Mouse (Mus musculus): ENCODE results near the gene Stk40.
"Not testable (repeated sequence)": the region's sequence is repeated elsewhere in the genome, so short reads cannot be mapped to it uniquely, and the experiment has no call there.

The Stk40 gene

DNA sequence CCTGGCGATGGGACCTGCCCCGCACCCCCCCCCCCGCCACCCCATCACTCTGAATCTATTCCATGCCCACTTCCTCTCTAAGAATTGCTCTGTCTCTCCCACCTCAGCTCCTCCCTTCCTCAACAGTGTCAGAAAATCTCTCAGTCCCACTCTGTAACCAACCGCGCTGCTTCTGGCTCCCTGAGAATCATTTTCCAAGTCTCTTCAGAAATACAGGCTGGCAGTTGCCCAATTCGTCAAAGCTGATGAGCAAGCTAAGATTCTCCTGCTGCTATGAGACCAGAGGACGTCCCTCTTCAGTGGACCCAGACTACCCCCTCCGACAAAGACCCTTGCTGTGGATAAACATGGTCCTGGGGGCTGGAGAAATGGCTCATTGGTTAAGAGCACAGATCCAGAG, 55.7 kb downstream of the Stk40 start:
- no peak for DNase-seq

DNA sequence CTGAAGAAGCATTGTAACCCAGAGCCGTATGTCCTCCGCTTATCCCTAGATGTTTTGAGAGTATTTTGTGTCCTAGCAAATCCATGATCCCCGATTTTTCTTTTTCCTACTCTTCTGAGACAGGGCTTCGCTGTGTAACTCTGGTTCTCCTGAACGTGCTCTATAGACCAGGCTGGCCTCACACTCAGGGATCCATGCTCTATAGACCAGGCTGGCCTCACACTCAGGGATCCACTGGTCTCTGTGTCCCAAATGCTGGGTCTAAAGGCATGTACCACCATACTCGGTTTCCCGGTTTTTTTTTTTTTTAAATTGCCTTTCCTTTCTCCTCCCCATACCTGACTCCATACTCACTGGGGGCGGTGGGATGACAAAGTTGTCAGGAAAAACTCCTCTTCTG, 57.2 kb downstream of the Stk40 start:
- DNase-seq, result no peak

- DNase-seq, result no peak
Observed at GRCm38 (mm10) chr4:126161456-126161855, 57.7 kb downstream of the Stk40 start.

DNA sequence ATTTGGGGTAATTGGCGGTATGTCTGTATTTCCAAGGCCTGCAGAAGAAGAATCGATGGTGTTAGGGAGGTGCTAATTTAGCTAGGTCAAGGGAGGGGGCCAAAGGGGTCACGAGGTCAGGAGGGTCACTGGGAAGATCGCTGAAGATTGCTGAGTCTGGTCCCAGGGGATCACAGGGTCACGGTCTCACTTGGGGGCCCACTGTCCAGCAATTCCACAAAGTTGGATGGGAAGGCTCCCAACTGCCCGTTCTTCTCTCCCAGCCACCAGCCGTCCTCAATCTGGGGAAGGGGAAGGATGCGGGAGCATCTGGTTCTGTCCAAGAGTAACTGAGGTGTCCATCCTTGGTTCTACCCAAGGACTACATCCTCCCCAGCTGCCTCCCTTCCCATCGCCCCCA, 58.2 kb downstream of the Stk40 start:
- DNase-seq, result no peak

DNA sequence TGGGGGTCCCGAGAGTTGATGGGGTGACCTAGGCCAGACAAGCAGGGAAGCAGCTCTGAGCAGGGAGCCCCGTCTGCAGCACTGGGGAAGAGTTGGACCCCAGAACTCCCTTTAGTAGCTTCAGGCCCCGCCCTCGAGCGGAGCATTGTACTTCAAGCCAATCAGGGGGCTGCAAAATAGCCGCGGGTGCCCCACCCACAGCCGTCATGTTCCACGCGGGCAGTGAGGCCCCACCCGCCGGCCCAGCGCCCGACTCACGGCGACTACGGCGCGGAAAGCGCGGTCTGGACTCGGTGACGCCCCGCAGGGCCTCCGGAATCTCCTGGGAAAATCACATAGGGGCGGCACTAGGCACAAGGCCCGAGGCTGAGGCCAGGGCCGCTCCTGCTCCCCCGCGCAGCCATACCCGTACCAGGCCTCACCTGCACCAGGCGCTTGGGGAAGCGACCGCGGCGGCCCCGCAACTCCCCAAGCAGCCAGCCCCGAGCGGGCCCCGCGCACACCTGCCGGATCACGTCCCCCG, 58.8 kb downstream of the Stk40 start:
- DNase-seq, result peak; percentile 97

- peak; percentile 53 for DNase-seq
Observed at GRCm38 (mm10) chr4:126163067-126163659, 59.4 kb downstream of the Stk40 start, which contains the start of gene Sh3d21. Sh3d21 (minus strand) TSS chr4:126163491.

DNA sequence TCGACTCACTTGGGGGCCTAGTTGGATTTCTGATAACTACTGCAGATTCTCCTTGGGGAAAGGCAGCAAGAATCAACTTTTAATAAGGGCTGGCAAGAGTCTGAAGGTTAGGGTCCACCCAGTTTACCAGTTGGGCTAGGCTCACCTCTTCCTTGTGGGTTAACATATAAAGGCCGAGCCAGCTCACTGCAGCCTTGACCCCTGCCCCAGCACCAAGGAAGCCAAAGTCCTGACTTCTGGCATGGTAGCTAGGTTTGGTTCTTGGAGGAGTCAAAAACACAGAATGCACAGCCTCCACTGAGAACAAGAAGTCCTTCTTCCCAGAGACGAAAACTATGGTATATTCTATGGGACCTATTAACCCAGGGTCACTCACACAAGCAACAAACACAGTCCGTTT, 59.9 kb downstream of the Stk40 start:
- DNase-seq, result no peak

- DNase-seq, result not testable (repeated sequence)
Observed at GRCm38 (mm10) chr4:126165092-126165491, 61.3 kb downstream of the Stk40 start.

DNA sequence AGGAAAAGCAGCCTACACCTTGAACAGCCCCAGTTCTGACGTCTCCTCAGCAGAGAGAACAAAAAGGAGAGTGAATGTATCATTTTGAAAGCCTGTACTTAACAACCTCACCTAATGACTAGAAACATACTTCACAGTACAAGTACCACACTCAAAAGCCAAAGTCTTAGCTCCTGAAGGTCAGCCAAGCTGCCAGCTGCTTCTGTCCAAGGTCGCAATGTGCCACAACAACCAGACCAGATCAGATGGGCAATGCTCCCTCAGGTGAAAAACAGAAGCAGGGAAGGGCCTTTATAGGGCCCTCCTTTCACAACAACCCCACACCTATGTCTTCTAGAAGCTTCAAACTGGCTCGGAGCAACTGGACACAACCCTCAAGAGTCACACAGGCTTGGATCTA, 62.3 kb downstream of the Stk40 start:
- DNase-seq, result peak; percentile 73

DNA sequence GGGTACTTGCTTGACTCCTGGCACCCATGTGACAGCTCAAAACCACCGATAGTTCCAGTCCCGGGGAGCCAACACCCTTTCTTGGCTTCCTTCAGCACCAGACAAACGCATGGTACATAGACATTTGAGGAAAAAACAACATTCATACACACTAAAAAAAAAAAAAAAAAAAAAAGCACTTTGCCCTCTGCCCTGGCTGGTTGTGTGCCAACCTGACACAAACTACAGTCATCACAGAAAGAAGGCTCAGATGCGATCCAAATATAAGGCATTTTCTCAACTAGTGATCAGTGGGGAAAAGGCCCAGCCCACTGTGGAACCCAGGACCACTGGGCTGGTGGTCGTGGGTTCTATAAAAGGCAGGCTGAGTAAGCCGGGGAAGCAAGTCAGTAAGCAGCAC, 65.1 kb downstream of the Stk40 start:
- DNase-seq, result peak; percentile 30

DNA sequence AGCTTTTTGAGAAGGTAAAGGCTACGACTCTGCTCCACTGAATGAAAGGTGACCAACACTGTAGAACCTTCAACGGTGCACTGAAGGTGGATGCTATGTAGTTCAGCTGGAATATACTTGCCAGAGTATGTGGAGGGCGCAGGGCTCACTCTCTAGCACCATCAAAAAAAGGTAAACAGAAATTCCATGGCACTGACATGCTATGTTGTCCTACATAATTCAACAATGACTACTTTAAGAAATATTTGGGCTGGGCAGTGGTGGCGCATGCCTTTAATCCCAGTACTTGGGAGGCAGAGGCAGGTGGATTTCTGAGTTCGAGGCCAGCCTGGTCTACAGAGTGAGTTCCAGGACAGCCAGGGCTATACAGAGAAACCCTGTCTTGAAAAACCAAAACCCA, 67.0 kb downstream of the Stk40 start:
- DNase-seq, result not testable (repeated sequence)

- no peak for DNase-seq
Observed at GRCm38 (mm10) chr4:126173800-126174199, 70.0 kb downstream of the Stk40 start.

- not testable (repeated sequence) for DNase-seq
Observed at GRCm38 (mm10) chr4:126175980-126176379, 72.2 kb downstream of the Stk40 start.

GRCm38 (mm10) chr4:126181170-126181957, 77.6 kb downstream of the Stk40 start:
- peak; percentile 84 for DNase-seq

DNA sequence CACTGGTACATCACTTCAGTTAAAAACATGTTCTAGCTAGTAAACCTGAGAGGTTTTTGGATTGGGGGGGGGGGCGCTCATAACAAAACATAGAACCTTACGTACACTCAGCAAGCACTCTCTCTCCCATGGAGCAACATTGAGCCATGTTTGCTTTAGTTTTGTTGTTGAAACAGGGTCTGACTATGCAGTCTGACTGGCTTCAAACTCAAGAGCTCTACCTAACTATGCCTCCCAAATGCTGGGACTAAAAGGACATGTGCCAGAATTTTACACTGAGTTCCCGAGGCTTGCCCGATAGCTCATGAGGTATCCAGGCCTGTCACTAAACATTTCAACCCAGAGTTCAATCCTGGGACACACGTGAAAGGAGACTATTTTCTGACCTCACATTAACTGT, 79.3 kb downstream of the Stk40 start:
- no peak for DNase-seq

GRCm38 (mm10) chr4:126187096-126187495, 83.3 kb downstream of the Stk40 start:
- no peak for DNase-seq
